Mouse (Mus musculus) cortical plate, adult 2 months (tissue): ENCODE data around the gene Ino80e. TPM values are rescaled to one million over a fixed set of nuclear protein-coding genes. Genes with fewer than 3 reads are reported as not detected.

Experiments used
- H3K27ac ChIP-seq: fragments of 200-500 bp; 2 replicates; pipeline ENCODE4 v1.5.1; 2012; ENCODE audit warnings: low read length, control low read depth, inconsistent platforms; ENCODE audit not compliant: insufficient read depth
- H3K4me1 ChIP-seq: fragments of 200-500 bp; 2 replicates; pipeline ENCODE4 v1.6.1; 2011; ENCODE audit warnings: low read length; ENCODE audit not compliant: control insufficient read depth, insufficient read depth
- H3K4me3 ChIP-seq: fragments of 200-500 bp; 2 replicates; pipeline ENCODE4 v1.5.1; 2011; ENCODE audit warnings: mild to moderate bottlenecking, low read length, control low read depth; ENCODE audit not compliant: insufficient read depth
- CTCF ChIP-seq: fragments of 200-500 bp; IDR thresholded peaks from 2 replicates; pipeline ENCODE4 v1.5.1; 2011; ENCODE audit warnings: mild to moderate bottlenecking, control low read depth, low read length; ENCODE audit not compliant: insufficient read depth; ENCODE audit errors: extremely low read depth
- POLR2A ChIP-seq: fragments of 200-500 bp; IDR thresholded peaks from 2 replicates; pipeline ENCODE4 v1.6.1; 2011; ENCODE audit warnings: mild to moderate bottlenecking, low read length, control low read depth; ENCODE audit not compliant: insufficient read depth; ENCODE audit errors: extremely low read depth
- polyA plus RNA-seq: library from polyadenylated mRNA; depleted of rRNA; stranded (reverse); fragments of >200 nt; gene quantifications from 2 replicates; pipeline ENCODE4 v1.2.3, GENCODE M21; 2012

The Ino80e gene
- polyA plus RNA-seq, 1 experiment, result 59.3 TPM

DNA sequence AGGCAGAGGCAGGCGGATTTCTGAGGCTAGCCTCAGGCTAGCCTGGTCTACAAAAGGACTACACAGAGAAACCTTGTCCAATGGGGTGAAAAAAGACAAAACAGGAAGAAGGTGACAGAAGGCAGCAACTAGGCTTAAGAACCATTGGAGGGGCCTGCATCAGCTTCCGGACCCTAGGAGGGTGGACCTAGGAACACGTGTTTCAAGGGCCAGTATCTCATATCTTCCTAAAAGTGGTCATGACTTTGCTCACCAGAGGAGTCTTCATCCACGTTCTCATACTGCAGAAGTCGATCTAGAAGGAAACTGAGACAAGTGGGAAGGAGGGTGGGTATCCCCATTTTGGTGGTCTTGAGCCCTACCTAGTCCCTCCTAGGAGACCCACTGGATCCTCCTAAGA is 1.2 kb downstream of the Ino80e start:
- TF ChIP-seq CTCF (no peak), POLR2A (no peak)
- peaks cover 4% of the 10 kb centered on the region for H3K4me1 ChIP-seq
- no peak overlapping the region for H3K27ac ChIP-seq
- peak overlapping the region; percentile 41 for H3K4me3 ChIP-seq

DNA sequence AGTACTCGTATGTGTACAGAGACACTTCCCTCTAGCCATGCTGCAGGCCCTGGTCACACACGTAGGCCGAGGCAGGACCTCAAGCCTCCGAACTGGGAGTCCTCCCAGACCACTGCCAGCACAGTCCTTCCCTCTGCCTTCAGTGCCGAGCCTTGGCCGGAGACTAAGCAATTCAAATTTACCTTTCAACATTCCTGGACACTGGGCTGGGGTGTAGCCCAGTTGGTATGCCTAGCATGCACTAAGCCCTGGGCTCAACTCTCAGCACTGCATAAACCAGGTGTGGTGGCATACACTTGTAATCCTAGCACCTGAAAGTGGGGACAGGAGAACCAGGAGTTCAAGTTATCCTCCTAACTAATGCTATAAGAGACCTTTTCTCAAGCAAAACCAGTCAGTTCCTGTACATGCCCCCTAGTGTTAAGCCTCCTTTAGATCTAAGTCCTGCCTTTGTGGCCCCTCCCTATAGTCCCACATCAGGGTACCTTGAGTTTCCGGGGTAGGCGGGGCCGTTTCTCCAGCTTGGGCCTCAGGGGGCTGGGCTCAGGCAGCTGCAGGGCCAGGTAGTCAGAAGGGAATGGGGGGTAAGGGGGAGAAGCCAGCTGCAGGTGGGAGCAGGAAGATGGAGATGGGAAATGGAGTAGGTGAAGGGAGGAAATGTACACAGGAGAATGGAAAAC is 5.3 kb downstream of the Ino80e start:
- Histone ChIP-seq H3K4me3 (no peak overlapping the region), H3K27ac (no peak overlapping the region), H3K4me1 (peaks cover 2% of the 10 kb centered on the region; the same call in 1 of the 2 replicates)
- no peak for TF ChIP-seq POLR2A
- TF ChIP-seq CTCF, result no peak

DNA sequence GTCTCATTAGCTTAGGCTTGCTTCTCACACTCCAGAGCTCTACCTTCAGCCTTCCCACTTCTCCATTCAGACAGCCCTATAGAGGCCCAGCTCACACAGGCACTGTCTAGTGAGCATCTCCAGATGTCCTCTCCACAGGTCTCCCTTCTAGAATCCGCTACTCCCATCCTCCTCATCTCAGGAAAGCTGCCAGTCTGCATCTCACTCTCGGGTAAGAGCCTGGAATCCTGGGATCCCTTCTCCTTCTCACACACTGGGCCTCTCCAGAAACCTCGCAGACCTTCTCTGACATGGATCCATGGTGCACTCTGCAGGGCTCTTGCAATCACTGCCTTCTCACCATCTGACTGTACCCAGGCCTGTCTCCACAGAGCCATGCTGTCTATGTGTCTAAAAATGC is 6.5 kb downstream of the Ino80e start:
- Histone ChIP-seq H3K4me1 (no peaks in the 10 kb centered on the region), H3K4me3 (no peak overlapping the region), H3K27ac (no peak overlapping the region)
- no peak for TF ChIP-seq CTCF
- no peak for TF ChIP-seq POLR2A

DNA sequence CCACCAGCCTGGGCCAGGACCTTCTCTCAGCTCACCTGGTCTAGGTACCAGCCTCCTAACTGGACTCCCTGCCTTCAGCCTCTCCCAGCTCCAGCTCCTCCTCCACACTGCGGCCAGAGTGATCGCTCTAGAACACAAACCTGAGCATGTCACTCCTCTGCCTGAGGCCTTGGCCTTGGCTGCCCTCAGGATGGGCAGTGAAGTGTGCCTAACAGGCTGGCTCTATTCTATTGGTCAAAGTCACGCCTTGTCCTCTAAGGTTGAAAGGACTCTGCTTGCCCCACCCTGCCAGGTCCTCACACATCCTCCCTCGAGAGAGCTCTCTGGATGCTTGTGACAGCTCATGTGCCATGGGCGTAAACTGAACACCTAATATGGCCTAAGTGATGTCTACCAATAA is 8.7 kb downstream of the Ino80e start:
- TF ChIP-seq CTCF, result no peak
- Histone ChIP-seq H3K4me3 (no peak overlapping the region), H3K27ac (no peak overlapping the region), H3K4me1 (no peaks in the 10 kb centered on the region)

DNA sequence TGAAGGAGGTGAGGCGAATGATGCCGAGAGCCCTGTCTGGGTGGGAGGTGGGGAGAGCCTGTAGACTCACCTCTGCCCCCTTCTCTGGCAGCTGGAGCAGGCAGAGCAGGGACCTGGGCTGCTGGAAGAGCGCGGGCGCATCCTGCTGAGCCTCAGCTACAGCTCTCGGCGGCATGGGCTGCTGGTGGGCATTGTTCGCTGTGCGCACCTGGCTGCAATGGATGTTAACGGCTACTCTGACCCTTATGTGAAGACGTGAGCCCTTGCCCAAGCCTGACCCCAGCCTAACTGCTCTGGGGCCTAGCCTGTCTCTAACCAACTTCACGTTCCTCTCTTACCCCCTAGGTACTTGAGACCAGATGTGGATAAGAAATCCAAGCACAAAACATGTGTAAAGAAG is 11.0 kb downstream of the Ino80e start:
- Histone ChIP-seq H3K4me3 (no peak overlapping the region), H3K4me1 (no peaks in the 10 kb centered on the region), H3K27ac (no peak overlapping the region)
- TF ChIP-seq CTCF (no peak), POLR2A (peak; percentile 26; the same call in 1 of the 2 replicates)

DNA sequence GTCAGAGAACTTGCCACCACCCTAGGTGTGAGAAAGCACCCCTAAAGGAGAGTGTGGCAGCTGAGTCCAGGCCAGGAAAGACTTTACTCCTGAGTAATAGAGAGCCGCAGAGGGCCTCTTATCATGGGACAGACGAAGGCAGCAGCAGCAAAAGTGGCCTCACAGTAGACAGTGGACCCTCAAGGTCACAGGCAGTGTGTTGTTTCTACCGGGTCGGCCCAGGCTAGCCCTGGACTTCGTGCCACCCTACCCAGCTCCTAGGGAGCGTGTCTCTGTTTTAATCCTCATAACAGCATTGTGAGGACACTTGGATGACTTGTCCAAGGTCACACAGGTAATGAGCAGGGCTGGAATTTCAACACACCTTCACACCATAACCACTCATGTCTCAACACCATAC is 12.0 kb downstream of the Ino80e start:
- H3K4me1 ChIP-seq, result no peaks in the 10 kb centered on the region
- TF ChIP-seq CTCF (no peak), POLR2A (no peak)
- no peak overlapping the region for H3K27ac ChIP-seq
- H3K4me3 ChIP-seq, result no peak overlapping the region

DNA sequence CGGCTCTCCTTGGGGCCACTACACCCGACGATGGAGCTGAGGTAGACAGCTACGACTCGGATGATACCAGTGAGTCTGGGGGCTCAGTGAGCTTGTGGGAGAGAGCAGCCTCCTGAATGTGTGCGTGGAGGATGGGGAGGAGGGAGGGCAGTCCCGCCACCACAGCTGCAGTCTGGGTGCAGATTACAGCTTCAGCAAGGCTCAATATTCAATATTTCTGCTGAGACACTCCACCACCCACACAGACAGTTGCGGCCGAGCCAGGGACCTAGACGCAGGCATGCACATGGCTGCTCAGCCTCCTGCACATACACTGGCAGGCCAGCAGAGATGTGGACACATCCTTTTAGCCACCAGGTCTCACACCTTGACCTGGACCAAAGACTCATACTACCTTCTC is 13.4 kb downstream of the Ino80e start:
- Histone ChIP-seq H3K27ac (0 out of 2 replicates have a peak overlapping the region, but pooled peaks have one; percentile 16), H3K4me1 (no peaks in the 10 kb centered on the region), H3K4me3 (peak overlapping the region; percentile 40)
- TF ChIP-seq POLR2A, result peak; percentile 61; the same call in 1 of the 2 replicates
- TF ChIP-seq CTCF, result no peak

DNA sequence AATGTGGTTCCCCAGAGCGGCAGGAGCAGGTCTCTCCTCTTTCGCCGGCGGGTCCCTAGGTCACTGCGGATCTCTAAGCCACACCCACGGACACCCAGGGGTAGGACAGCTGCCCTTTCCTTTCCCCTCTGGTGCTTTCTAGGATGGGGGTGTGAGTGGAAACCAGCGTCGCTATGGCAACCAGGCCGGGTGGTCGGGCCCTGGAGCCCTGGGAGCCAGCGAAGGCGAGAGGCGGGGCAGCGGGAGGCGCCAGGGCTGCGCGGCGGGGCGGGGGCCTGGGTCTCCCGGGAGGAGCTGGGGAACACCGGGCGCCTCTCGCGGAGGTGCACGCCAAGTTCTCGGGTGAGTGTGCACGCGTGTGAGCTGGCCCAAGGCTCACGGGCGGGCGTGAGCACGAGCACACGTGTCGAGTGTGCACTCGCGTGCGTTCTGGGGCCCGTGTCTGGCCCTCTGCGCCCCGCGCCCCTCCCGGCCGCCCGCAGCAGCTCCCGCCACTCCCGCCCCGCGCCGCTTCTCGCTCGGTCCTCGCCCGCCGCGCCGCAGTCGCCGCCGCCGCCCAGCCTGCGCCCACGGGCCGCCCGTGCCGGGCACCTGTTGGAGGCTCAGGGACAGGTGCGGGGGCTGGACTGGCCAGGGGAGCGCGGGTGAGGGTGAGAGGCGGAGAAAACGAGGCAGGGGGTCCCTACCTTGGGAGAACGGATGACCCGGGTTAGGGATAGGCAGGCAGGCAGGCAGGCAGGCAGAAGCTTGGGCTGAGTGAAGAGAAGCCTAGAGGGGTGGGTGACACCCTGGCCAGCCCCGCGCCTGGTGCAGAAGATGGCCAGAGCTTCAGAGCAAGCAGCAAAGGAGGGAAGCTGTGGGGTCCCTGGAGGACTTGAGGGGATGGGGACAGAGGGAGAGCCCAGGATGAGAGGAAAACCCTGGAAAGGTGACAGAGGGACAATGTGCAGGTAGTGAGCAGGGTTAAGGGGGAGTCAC is 14.5 kb downstream of the Ino80e start:
- TF ChIP-seq CTCF, result no peak
- TF ChIP-seq POLR2A, result no peak
- peak overlapping the region; percentile 16 for H3K27ac ChIP-seq

DNA sequence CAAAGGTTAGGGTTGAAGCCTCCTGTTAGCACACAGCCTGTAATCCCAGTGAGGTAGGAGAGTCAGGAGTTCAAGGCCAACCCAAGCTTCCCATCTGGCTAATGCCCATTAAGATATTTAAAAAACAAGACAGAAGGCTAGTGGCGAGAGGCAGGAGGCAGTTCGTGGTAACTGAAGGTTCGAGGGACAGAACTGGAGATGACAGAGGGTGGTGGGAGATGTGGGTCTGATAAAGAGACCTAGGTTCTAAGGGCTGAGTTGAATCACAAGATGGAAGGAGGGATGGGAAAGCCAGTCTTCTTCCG is 15.1 kb downstream of the Ino80e start, which contains the start of gene Doc2a:
TSS of gene Doc2a (plus strand) at position 301 of the 305 bp plus-strand sequence.
- peak within 1 kb of the TSS; percentile 40 for H3K4me3 ChIP-seq
- H3K4me1 ChIP-seq, result no peaks in the 10 kb centered on the region
- TF ChIP-seq POLR2A, result no peak
- no peak for TF ChIP-seq CTCF
- peak within 1 kb of the TSS; percentile 16 for H3K27ac ChIP-seq

More for the DNA sequence above, 14.5 kb downstream of the Ino80e start:
- Histone ChIP-seq H3K4me1 (no peaks in the 10 kb centered on the region), H3K4me3 (peak overlapping the region; percentile 40)
